Mouse (Mus musculus): ENCODE measurements around the gene Cxcr2.

DNA sequence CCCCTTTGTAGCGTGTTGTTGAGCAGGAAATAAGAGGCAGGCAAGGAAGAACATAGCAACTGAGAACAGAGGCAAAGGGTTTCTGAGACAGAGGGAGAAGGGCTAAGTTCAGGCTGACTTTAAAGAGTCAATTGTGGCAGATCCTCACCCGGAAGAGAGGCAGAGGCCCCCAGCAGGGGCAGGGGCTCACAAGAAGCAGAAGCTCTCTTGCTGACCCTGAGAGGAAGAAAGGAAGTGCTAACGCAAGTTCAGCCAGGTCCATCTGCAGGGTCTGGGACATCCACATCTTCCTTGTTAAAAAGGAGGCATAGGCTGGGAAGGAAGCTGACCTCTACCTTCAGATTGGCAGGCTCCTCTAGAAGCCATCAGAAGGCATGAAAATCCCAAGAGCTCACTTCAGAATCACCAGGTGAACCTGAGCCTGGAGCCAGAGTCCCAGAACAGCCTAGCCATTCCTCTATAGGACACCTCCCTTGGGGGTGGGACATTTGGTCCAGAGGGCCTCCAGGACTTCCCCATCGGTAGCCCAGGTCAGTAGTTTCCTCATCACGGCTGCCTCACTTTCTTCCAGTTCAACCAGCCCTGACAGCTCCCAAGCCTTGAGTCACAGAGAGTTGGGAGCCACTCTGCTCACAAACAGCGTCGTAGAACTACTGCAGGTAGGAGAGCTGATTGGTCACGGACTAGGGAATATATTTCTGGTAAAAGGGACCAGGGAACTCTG lies at the start of gene Cxcr2:
- TF ChIP-seq CTCF (IDR thresholded peaks at IDR 0.05; ENCODE audit: low read depth, low read length) (no peak), POLR2AphosphoS5 (IDR thresholded peaks at IDR 0.05; ENCODE audit: insufficient replicate concordance, low read depth, low read length) (no peak)
